Mouse (Mus musculus): Measurements from ENCODE around the gene Tspan9. TPM values are rescaled to one million over a fixed set of nuclear protein-coding genes. Genes with fewer than 3 reads are reported as not detected.

The Tspan9 gene
- total RNA-seq, 2 experiments from 2014 or later: 31.2 to 47.6 TPM

DNA sequence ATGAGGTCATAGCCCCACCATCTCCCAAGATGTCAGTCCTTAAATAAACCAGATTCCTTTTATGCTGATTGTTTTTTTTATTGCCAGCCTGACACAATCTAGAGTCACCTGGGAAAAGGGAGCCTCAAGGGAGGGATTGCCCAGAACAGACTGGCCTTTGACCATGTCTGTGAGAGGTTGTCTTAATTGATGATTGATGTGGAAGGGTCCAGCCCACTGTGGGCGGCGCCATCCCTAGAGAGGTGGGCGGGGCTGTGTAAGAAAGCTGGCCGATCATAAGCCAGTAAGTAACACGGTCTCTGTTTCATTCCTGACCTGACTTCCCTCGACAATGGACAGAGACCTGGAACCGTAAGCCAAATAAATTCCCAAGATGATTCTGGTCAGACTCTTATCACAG, 124.3 kb downstream of the Tspan9 start:
- DNase-seq (ENCODE audit: low spot score): no peak

DNA sequence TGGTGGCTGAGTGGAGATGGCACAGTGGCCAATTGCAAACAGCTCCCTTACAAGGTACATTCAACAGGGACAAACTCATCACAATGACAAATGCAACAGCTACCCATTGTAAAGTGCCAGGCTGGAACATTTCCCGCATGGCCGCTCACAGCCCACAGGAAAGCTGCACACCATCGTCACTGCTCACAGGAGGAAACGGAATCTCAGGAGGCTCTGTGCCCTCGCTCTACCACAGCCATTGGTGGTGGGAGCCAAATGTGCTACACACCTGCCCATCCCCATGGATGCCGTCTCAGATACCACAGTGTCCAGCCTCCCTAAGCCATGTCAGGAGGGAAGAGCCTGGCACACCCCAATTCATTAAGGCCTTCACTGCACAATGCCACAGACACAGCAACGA, 128.1 kb downstream of the Tspan9 start:
- DNase-seq (ENCODE audit: low spot score): no peak

DNA sequence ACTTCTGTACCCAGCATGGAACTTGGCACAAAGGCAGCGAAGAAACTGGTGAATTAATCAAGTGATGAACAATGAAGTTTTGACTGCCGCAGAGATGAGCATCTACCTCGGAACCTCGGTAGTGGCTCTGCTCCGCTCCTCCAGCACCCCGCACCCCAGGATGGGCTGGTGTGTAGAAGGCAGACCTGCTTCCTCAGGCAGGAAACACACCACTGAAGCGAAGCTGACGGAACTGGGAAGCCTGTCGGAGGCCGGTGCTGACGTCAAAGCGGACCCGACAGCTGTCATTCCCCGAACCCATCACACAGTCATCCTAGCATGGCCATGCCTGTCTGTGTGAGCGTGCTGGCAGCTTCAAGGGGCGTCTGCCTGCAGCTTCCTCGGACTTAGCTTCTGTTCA, 131.6 kb downstream of the Tspan9 start:
- DNase-seq (ENCODE audit: low spot score): no peak

DNA sequence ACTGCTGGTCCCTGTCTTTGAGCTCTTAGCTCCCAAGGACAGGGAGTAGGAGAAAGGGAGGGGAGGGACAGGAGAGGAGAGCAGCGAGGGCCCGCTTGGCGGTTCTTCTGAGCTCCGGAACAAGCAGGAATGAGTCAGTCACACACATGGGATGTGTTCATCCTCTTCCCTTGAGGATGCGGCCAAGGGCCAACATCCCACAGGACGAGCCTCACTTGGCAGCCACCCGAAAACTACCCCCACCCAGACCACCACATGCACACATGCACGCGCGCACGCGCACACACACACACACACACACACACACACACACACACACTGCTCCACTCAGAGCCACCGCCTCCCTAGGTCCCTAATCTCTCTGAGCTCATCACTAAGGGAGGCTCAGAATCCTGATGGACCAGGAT, 132.3 kb downstream of the Tspan9 start:
- DNase-seq (ENCODE audit: low spot score): no peak

GRCm38 (mm10) chr6:128010135-128010971, 133.0 kb downstream of the Tspan9 start:
- DNase-seq (ENCODE audit: low spot score): no peak

DNA sequence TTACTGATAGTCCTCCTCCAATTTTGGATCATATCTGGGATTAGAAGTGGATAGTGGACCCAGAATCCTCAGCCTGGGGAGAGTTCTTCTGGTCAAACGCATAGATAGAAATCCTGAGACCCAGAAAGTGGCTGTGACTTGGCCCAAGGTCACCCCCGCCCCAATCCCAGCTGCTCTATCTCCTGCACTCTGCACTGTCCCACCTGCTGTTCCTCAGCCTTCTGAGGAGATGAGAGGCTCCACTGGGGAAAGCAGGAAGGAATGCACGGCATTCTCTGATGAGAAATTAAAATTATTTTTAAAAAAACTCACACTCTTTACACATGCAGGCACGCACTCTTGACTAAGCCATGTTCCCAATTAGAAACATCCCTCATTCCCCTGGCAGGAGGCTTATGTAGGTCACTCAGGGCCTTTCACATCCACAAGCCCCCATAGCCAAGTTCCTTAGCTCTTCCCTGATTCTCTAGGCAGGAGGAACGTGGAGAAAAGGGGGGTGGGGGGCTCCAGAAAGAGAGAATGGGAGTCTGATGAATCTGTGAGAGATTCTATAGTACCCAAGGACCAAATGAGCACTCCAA, 135.3 kb downstream of the Tspan9 start:
- no peak for DNase-seq (ENCODE audit: low spot score)

DNA sequence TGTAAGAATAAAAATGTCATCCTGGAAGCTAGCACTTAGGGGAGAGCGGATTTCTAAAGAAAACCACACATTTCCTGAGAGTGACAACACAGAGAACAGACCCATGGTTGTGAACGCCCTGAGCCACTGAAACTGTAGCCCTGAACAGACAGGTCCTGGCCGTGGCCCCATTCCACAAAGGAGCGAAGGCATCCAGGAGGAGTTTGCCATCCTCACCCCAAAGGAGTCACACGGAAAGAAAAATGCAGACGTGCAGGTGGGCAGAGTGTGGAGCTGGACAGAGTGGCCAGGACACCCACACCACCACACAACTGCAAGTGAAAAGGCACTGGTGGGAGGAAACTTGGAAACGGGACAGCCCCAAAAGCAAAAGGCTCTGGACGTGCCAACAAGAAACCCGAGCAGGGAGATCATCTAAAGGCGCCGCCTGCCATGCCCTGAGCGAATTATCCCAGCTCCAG, 136.1 kb downstream of the Tspan9 start:
- DNase-seq (ENCODE audit: low spot score): peak; percentile 82

- no peak for DNase-seq (ENCODE audit: low spot score)
Observed at GRCm38 (mm10) chr6:128006156-128006555, 137.2 kb downstream of the Tspan9 start.

DNA sequence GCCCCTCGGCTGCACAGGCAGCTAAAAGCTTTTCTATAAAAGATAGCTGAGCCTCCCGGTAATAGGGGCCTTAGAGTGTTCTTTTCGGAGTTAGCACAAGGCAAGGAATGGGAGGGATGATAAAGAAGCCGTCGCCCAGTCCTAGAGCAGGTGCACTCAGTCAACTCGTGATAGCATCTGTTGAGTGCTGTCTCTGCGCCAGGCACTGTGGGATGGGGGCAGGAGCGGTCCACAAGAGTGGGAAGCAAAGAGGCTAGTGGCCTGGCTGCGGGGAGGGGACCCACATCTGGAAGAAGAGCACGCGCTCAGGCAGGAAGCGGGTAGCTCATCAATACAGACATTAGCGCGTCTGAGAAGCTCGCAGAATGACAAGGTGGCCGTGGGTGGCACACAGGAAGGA, 138.8 kb downstream of the Tspan9 start:
- DNase-seq (ENCODE audit: low spot score): no peak

GRCm38 (mm10) chr6:128003542-128003941, 139.9 kb downstream of the Tspan9 start:
- DNase-seq (ENCODE audit: low spot score): no peak

- DNase-seq (ENCODE audit: low spot score): no peak
Observed at GRCm38 (mm10) chr6:128002667-128003066, 140.7 kb downstream of the Tspan9 start.

- no peak for DNase-seq (ENCODE audit: low spot score)
Observed at GRCm38 (mm10) chr6:128002104-128002503, 141.3 kb downstream of the Tspan9 start.

DNA sequence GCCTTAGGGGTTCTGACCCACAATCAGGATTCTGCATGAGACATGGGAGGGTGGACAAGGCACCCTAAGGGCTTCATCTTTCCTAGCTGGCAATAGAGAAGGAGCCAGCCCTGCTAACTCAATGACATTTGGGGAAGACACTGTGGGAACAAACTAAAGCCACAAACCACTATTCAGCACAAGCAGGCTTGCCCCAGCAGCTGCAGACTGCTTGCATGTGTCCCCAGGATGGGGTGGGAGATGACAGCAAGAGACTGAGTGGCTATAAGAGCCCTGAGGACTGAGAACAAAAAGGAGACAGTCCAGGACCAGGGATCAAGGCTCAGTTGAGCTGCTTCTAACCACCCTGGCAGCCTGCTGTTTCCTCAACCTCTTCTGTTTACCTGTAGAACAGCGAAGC, 141.8 kb downstream of the Tspan9 start:
- DNase-seq (ENCODE audit: low spot score): no peak

DNA sequence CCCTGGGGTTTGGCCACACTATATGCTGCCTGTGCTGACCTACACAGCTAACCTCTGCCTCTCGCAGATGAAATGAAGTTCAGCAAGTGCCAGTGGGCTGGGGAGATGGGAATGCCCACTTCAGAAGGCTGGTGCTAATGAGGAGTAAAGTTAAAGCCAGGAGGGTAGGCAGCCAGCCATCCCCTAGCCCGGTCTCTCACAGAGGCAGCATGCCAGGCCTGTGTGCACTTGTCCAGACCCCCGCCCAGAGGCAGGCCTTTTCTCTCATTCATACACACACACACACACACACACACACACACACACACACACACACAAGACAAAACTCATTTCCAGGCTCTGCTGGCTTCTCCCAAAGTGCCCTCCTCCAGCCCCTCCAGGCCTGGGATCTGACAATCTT, 142.6 kb downstream of the Tspan9 start:
- no peak for DNase-seq (ENCODE audit: low spot score)

- DNase-seq (ENCODE audit: low spot score): no peak
Observed at GRCm38 (mm10) chr6:127999118-127999517, 144.3 kb downstream of the Tspan9 start.

GRCm38 (mm10) chr6:127996928-127997327, 146.5 kb downstream of the Tspan9 start:
- DNase-seq (ENCODE audit: low spot score): no peak

DNA sequence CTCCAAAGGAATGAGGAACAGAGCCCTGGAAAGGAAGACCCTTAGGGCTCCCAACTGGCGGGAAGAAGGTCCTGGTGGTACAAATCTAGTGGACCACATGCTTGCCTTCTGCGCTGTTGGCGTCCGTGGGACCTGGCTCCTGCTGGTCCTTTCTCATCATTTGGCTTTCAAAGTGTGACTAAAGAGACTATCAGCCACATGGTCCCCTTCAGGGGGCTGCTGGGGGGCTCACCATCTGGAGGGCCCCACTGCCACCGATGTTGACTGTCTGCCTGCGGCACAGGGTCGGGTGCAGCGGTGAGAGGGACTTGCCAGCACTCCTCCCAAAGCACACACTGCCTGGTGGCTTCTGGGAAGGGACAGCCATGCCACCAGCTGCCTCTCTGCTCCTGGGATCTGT, 150.4 kb downstream of the Tspan9 start:
- DNase-seq (ENCODE audit: low spot score): no peak

- peak; percentile 77 for DNase-seq (ENCODE audit: low spot score)
Observed at GRCm38 (mm10) chr6:127991509-127992176, 151.8 kb downstream of the Tspan9 start.

DNA sequence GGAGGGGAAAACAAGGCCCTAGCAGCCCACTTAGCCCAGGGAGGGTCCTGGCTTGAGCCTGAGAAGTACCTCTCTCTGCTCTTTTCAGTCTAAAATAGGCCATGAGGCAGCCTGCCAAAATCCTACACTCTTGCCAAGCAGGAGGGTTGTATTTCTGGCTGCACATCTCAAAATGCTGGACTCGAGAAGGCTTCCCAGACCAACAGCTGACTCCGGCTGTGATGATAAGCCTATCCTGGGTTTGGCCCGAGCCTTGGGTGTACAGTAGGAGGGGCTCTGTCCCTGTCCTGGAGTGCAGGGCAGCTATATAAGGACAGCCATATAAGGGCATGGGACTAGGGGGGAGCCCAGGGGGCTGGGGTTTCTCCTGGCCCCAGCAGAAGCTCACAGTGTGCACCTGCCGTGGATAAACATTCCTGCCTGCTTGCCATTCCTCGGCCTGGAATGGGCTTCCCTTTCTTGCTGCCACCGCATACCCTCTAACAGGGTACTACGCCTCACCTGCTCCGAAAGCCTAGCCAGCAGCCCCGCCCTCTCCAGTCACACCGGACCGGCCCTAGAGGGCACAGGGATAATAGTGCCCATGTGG, 153.7 kb downstream of the Tspan9 start:
- DNase-seq (ENCODE audit: low spot score): peak; percentile 94

DNA sequence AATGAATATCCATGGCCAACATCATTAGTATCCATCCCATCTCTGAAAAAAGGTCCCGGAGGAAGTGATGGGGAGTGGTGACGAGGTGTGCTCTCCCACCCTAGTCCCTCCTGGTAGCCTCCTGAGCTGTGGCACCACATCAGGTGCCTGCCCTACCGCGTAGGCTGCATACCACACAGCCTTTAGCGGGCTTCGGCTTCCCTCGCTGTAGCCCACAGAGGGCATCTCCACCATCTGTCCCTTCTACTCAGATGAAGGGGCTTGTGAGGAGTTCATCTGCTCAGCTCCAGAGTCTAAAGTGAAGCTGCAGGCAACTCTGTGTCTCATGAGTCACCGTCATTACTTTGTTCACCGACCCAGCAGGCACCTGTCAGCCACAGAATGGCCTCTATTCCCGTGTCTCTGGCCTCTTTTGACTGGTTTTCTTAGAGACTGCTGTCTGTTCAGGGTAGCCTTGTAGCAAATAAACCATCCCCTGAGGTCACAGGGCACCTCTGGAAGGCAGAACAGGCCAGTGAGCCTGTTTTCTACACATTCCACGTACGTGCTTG, 154.4 kb downstream of the Tspan9 start:
- no peak for DNase-seq (ENCODE audit: low spot score)

- peak; percentile 44 for DNase-seq (ENCODE audit: low spot score)
Observed at GRCm38 (mm10) chr6:127987374-127987773, 156.0 kb downstream of the Tspan9 start.

DNA sequence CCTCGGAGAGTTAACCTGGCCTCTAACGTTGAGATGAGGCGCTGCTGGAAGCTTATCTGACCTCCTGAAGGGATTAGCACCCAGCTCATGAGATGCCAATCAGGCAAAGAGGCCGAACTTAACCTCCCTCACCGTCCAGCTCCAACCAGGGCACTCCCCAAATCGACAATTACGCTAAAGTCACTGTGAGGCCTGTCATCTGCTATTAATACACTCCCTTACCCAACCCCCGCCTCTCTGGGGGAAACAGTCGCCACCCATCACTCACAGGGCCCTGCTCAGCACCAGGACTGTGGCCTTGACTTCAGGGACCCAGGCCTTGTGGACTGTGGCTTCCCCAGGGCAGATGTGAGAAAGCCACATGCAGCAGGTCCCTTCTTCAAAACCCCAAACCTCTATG, 157.0 kb downstream of the Tspan9 start:
- peak; percentile 43 for DNase-seq (ENCODE audit: low spot score)

Data from gastrocnemius, adult 18-20 months (tissue).